Mouse (Mus musculus) right cerebral cortex, postnatal 25 days (tissue): ENCODE measurements around the gene Misp.

ENCODE experiments used
- DNase-seq: peaks from one replicate; pipeline ENCODE4 v3.0.0; 2022

Misp gene

DNA sequence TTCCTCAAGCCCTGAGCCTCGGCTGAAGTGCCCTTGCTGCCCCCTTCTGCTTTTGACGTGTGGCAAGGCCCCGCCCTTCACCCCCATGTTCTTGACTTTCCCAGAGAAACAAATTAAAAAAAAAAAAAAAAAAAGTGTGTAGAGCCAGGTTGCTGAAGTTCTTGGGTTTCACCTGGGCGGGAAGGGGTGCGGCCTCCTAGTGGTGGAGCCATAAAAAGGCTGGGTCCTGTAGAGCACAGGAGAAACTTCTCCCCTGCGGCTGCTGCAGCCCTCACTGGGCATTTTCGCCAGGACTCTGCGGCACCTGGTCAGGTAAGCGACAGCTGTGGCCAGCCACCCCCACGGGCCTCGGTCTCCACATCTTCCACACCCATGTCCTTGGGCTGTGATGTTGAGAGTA lies at the start of gene Misp:
TSS of gene Misp (plus strand) at position 208 of the 400 bp plus-strand sequence.
- DNase-seq, result no peak

DNA sequence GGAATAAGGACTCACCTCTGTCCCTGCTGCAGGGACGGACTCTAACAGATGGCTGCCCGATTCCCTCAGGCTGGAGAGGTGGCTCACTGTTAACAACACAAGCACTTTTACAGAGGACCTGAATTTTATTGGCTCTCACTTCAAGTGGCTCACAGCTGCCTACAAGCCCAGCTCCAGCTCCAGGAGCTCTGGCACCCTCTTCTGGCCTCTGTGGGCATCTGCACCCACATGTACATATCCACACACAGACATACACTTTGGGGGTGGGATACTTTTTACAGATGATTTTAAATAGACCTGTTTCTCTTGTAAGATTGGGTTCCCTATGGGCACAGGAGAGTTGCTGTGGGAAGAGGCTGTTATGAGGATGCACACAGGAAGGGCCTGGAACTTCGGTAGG lies 48.5 kb upstream of the Misp start:
- DNase-seq, result no peak

DNA sequence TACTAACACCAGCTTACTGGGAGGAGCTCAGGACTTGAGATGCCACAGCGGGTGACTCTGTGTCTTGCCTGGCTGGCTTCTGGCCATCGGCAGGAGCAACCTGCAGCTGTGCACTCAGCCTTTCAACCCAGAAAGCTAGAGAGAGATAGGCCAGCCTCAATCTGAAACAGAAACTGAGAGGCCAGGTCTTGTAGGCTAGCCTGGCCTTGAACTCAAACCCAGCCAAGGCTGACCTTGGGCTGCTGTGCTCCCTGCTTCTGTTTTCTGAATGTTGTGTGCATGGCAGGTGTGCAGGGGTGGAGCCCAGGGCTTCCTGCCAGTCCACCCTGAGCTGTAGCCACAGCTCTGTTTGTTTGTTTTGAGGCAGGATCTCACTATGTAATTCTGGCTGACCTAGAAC lies 47.6 kb upstream of the Misp start:
- no peak for DNase-seq

DNA sequence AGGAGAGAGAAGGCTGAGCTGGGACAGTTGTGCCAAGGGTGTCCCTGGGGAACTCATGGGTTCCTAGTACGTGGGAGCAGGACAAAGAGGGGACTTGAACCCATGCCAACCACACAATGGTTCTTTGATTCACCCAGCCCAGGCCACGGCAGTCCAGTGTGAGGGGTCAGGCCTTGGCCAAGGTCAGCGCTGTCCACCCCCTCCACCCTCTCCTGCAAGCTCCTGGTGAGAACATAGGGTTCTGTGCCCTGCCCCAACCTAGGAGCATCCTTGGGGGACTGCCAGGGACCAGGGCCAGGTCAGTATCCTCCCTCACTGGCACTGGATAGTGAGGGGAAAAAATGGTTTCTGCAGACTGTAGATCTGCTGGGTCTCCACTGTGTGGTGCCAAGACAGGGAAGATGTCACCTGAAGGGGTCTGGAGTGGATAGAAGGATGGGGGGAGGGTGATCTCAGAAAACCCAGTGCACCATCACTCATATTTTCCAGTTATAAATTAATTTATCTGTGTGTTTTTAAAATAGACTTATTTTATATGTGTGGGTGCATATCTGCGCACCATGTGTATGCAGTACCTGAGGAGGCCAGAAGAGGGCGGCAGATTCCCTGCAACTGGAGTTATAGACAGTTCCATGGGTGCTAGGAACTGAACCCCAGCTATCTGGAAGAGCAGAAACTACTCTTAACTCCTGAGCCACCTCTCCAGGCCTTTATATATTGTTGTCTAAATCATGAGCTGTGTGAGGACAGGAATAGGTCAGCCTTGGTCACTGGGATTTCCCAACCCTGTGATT lies 46.1 kb upstream of the Misp start:
- DNase-seq, result no peak

DNA sequence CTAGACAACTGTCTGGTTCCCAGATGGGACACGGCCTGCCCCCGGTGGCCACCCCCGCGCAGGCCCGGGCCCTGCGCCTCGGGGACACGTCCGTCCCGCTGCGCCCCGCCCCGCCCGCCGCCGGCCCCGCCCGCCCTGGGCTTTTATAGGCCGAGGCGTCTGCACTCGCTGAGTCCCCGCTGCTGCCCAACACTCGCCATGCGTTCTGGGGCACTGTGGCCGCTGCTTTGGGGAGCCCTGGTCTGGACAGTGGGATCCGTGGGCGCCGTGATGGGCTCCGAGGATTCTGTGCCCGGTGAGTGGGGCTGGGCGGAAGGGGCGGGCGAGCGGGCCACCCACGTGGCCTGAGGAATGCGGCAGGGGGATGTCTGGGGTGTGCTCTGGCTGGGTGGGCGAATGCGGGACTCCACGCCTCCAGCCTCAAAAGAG lies 43.7 kb upstream of the Misp start, which contains the start of gene Fstl3:
TSS of gene Fstl3 (plus strand) at position 170 of the 429 bp plus-strand sequence.
- DNase-seq, result no peak

DNA sequence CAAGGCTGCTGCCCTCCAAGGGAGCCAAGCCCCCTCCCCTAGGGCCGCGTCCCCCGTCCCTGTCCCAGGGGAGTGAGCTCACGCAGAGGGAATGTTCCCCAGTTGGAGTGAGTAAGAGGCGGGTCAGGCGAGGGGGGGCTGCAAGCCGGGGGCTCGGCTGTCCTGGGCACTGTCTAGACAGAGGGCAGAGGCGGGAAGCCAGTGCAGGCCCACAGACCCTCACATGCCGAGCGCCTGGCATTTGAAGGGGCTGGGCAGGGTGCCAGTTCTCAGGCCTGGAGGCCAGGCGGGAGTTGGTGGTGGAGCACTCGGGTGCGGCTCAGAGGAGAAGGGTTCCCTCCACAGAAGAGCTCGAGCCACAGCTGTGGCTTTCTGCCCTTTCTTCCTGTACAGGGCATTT lies 42.8 kb upstream of the Misp start:
- DNase-seq, result no peak

DNA sequence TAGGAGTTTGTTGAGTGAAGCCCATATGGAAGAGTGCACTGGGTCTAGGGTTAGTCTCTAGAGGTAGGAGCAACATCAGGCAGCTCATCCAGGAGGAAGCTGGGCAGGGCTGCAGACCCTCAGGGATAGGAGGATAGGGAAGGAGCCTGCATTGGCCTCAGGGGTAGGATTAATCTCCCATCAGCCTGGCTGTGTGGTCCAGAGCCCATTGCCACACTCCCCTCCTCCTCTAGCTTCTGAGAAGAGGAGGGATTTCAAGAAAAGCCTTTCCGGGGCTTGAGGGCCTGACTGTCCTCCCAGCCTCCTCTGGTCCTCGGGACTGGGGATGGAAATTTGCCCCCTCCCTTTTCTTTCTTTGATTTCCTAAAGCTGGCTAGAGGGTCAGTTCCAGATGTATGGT lies 41.6 kb upstream of the Misp start:
- no peak for DNase-seq

DNA sequence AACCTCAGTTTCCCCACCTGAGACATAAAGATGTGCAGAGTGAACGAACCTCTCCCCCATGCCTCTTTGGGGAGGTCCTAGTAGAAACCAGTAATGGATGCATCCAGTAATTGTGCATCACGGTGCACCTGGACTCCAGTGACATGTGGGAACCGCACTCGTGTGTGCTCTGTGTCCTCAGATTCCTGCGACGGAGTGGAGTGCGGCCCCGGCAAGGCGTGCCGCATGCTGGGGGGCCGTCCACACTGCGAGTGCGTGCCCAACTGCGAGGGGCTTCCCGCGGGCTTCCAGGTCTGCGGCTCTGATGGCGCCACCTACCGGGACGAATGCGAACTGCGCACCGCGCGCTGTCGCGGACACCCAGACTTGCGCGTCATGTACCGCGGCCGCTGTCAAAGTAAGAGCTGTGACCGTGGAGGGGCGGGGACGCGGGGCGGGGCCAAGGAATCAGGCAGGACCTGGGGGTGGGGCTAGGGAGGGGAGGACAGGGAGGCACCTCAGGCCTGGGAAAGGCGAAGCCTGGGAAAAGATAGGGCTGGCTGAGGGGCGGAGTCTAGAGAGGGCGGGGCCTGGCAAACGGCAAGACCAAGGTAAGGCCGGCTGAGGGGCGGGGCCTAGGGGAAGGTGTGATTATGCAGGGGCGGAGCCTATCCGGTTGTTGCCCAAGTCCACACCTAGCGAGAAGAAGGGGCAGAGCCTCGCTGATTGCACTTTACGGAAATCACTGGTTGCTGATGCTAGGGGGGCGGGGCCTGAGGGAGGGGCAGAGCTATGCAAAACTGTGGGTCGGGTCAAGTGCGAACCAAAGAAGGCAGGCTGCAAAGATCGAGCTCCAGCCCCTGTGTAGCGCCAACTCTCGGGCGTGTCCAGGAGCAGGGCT lies 40.8 kb upstream of the Misp start:
- peak; percentile 96 for DNase-seq

DNA sequence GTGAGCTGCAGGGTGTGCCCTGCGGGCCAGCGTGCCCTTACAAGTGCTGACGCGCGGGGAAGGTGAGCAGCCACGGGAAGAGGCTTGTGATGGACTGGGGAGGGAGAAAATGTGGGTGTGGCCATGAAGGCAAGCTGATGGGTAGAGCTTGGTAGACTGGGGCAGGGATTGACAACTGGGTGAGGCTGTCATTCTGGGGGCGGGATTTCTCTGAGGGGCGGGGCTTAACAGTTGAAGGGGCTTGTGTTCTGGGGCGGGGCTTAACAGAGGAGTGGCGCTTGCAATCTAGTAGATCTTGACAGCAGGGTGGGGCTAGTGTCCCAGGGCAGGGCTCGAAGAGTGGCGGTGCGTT lies 40.1 kb upstream of the Misp start:
- no peak for DNase-seq

DNA sequence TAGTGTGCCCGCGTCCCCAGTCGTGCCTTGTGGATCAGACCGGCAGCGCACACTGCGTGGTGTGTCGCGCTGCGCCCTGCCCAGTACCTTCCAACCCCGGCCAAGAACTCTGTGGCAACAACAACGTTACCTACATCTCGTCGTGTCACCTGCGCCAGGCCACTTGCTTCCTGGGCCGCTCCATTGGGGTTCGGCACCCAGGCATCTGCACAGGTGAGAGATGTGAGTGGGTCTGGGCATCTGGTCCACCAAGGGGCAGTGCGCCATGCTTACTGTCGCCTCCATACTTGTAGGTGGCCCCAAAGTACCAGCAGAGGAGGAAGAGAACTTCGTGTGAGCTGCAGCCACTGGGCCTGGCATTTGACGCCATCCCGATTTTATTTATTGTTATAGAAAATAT lies 39.6 kb upstream of the Misp start:
- no peak for DNase-seq

DNA sequence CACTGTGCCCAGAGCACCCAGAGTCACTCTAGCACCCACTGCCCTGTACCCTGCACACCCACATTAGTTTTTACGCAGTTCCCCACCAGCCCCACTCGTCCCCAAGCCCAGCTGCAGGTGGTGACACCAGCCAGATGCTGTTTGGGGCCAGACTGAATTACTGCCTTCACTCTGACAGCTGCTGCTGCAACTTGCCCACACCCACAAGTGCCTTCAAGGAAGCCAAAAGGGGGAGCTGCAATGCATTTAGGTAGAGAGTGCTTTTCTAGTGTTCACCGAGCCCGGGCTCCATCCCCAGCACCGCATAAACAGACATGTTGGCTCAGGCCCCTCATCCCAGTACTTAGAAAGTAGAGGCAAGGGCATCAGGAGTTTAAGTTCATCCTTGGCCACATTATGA lies 38.8 kb upstream of the Misp start:
- DNase-seq, result no peak

DNA sequence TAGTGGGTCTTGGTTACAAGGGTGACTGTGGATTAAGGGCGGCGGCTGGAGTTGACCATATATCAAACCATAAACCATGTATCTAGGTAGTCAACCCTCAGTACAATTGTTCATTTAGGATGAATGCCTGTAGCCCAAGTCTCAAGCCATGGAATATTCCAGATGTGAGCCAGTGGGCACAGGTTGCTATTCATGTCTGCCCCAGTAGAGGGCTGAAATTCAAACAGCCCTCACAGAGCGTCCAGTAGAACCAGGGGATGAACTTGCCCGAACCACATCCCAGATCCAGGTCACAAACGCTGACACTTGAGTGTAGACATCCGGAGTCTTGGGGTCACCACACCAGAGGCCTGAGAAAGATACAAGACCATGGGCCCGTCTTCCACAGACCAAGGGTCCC lies 37.7 kb upstream of the Misp start:
- DNase-seq, result no peak

DNA sequence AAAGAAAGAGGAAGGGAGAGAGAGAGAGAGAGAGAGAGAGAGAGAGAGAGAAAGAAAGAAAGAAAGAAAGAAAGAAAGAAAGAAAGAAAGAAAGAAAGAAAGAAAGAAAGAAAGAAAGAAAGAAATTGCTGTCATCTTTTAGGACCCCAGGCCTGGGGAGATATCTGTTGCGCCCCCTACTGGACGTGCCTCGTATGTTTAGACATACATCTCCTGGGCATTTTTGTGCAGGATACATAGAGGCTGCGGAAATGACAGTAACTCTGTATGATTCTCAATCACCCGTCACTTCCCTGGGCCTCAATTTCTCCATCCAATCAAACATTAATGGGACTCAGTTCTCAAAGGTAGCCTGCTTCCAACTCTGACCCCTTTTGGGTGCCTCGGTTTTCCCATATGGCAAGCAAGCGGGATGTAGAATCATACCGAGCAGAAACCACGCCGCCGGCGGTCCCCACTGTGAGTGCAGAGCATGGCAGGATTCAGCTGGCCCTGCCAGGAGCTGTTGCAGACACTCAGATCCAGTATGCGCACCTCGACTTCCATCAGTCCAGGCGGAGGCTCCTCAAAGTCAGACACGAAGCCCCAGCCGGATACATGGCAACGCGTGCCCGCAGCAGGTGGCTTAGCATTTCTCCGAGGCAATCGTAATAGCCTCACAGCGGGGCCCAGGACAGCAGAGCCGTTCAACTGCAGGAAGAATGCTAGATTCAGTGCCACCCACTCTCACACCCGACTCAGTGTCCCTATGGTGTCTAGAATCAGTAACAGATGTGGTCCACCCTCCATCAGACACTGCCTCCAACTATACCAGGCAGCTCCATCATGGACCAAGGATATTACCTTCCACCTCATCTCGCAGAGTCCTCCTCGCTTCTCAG lies 36.6 kb upstream of the Misp start:
- no peak for DNase-seq

DNA sequence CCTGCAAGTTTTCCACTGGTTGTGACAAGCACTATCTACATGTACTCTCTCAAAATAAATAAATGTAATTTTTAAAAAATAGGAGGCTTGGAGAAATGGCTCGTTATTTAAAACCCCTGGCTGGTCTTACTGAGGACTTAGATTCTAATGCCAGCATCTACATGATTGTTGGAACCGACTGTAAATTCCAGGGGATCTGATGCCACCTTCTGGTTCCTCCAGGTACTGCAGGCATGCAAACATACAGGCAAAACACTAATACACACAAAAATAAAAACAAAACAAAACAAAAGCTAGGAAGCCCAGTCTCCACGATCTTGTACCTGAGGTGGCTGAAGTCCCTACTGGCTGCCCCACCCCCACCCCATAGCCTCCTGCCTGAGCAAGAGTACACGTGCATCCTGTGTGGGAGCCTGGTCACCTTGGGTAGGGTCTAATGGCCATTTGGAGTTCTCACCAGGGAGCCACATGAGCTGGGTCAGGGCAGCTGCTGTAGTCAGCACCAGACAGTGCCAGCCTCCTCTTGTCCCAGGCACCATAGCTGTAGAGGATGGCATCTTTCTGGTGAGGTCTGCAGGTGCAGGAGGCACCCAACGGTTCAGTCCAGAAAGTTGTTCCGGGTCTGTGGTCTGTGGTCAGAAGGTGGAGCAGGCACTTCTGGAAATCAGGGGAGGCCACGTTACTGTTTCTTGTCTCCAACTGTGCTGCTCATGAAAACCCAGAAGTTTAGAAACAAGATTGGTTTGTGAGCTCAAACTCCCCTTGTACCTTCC lies 32.2 kb upstream of the Misp start:
- DNase-seq, result no peak

DNA sequence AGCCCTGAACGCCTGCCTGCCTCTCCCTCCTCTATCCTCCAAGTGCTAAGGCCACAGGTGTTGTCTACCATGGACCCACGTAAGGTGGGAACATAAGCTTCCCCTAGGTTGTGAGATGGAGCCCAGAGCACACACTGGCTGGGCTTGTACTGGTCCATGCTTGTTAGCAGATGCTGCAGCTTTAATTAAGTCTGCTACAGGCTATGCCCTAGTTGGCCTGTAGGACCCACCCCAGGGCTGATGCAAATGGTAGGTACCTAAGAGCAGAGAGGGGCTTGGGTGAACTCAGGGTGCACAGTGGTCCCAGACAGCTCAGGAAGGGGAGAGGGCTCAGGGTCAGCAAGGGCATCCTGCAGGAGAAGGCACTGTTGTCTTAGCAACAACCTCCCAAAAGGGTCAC lies 31.2 kb upstream of the Misp start:
- no peak for DNase-seq

DNA sequence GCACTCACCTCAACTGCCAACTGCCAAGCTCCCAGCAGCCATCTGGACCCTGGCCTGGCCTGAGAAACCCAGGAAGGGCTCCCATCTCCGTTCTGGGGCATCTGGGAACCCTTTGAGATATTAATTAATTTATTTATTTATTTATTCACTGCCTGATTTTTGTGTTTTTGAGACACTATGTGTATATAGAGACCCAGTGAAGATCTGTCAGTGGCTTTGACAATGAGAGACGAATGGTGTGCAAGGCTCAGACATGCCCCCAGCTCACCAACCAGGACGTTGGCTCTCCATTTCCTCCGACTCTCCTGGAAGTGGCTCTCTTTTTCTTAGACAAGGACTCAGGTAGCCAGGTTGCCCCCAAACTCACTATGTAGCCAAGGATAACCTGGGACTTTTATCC lies 29.9 kb upstream of the Misp start, which contains the start of gene Prss57:
TSS of gene Prss57 (minus strand) at position 101 of the 400 bp plus-strand sequence.
- DNase-seq, result no peak

DNA sequence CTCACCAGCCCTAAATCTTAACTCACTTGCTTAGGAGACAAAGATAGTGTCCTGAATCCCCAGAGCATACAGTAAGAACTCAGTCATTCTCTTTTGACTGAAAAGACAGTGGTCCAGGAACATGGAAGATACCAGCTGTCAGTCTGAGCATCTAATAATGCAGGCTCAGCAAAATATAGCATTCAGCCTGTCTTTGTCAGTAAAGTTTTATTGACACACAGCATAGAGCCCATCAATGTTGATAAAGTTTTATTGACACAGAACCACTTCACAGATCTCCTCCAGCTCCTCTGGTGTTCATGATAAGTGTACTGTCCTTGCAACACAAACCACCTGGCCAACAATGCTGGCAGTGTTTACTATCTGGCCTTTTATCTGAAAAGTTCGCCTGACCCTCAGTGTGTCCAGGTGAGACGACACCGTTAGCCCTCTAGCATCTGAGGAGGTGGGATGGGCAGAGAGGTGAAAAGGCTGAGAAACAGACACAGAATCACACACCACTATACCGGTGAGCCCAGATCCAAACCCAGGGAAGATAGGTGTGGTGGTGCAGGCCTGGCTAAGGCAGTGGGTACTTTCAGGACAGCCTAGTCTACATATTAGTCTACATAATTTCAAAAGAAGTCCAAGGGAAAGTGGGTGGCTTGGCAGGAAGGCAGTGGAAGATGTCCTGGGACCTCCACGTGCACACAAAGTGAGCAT lies 28.3 kb upstream of the Misp start:
- no peak for DNase-seq

DNA sequence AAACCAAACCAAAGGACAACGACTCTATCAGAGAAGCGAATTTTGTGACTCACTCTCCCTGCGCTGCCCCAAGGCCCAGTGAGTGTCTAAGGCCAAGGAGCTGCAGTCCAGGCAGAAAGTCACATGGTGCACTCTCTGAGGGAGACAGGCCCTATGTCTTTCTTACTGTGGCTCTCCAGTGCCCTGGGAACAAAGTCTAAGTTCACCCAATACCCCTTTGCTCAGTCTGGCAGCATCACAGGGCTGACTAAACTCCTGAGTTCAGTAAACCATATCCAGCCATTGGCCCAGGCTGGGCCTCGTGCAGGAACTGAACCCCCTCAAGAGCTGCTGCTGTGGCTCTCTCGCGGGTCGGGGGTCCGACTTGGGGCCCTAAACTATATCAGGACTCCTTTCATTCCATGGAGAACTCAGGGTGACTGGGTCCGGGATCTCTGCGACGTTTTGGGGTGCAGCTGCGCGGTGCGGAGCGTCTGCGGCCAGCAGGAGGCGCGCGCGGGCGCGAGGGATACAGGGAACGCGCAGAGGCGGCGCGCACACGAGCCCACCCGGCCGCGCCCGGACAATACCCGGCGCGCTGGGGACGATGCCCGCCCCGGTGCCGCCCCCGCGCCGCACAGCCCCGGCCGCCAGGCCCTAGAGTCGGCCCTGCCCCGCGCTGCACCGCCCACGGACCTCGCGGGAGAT lies 27.6 kb upstream of the Misp start, which contains the start of gene Palm:
TSS of gene Palm (plus strand) at position 522 of the 687 bp plus-strand sequence.
- DNase-seq, result peak; percentile 83

DNA sequence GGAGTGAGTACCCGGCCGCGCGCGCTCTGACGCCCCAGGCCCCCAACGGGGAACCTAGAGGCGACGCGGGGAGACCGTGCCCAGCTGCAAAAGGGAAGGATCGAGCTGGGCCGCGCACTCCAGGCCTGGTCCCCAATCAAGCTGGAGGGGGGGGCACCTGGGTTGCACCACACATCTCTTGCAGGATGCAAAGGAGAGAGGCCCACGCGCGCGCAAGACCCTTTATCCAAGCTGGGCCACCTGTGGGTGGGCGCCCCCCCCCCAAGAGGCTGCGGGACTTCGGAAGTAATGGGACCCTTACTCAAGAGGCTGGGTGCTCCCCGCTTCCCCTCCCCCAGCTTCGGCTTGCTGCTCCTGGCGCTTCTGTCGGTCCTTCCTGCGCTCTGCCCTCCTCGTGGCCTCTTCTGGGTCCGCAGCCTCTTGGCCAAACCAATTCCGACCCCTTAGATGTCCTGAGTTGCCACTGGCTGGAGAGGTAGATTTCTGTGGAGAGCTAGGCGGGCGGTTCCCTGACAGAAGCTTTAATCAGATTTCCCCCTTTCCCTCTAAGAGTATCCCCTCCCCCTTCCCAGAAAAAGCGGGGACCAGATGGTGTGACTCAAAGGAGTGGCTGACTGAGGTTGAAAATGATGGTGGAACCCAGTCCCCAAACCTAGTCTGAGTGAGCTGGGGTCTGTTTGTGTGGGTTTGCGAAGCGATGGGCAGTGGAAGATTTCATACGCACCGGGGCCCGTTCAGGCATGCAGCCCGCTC lies 26.9 kb upstream of the Misp start:
- peak; percentile 62 for DNase-seq

DNA sequence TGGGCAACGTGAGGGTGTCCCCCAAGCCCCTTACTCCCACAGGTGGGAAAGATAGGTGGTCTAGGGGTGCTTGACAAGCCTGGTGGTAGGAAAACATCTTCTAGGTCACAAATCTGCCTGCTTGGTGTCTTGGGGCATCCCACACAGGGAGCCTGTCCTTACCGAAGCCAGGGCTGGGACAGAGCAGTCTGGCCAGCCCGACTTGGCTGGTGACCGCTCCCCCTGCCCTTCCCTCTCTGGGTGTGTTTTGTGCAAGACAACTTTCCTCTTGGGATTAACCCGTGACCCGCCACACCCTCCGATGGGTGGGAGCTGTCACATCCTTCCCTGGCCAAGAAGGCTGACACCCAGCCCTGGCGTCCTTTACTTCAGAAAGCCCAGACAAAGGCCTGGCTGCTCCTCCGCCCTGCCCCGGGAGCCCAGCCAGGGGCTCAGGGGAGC lies 26.3 kb upstream of the Misp start:
- no peak for DNase-seq
